Mouse (Mus musculus): ENCODE data around the gene Phyh. TPM values are rescaled to one million over a fixed set of nuclear protein-coding genes. Genes with fewer than 3 reads are reported as not detected.
"Not testable (repeated sequence)": the region's sequence is repeated elsewhere in the genome, so short reads cannot be mapped to it uniquely, and the experiment has no call there.

Phyh gene
- total and polyA plus RNA-seq, 3 experiments, result 149 to 361 (median 294) TPM

GRCm38 (mm10) chr2:4917326-4918021 is 1.3 kb upstream of the Phyh start:
- DNase-seq, result peak; percentile 70

GRCm38 (mm10) chr2:4921019-4921418 is 2.2 kb downstream of the Phyh start:
- no peak for DNase-seq

DNA sequence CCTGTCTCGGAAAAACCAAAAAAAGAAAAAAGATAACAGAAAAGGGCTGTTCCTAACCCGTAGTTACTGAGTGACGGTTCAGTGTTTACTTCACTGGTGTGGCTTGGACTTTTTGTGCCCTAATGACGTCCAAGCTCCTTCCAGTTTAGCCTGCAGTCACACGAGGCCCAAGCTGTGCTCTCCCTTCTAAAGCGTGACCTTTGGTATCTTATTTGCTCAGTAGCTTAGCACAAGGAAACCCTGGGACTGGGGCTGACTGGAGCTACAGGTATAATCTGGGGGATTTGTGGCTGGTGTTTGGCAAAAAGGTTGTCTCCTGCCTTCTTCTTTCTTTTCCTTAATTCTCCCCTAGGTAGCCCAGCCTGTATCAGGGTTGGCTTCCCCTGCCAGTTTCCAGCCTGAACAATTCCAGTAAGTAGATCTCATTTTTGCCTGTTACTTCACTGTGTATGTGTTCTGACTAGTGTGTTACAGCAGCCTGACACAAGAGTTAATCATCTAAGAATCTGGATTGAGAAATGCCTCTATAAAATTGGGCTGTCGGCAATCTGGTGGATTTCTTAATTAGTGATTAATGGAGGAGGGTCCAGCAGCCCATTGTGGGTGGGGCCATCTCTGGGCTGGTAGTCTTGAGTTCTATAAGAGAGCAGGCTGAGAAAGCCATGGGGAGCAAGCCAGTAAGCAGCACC is 3.8 kb downstream of the Phyh start:
- peak; percentile 43 for DNase-seq

GRCm38 (mm10) chr2:4927391-4927790 is 8.6 kb downstream of the Phyh start:
- no peak for DNase-seq

- DNase-seq, result no peak
Measured at GRCm38 (mm10) chr2:4929230-4929629, 10.4 kb downstream of the Phyh start.

DNA sequence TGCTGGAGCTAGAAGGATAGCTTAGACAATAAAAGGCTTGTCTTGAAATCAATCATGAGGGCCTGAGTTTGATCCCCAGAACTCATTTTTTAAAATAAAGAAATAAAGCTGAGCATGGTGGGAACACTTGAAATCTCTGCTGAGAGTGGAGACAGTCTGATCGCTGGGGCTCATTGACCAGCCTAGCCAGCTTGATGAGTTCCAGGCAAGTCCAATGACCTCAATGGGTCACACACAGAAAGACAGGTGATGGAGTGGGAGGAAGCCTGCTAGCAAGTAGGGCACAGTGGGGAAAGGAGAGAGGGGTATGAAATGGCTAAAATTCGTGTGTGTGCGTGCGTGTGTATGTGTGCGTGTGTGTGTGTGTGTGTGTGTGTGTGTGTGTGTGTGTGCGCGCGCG is 15.7 kb downstream of the Phyh start:
- DNase-seq, result no peak

GRCm38 (mm10) chr2:4937931-4938330 is 19.1 kb downstream of the Phyh start:
- no peak for DNase-seq

- no peak for DNase-seq
Measured at GRCm38 (mm10) chr2:4940861-4941260, 22.0 kb downstream of the Phyh start.

DNA sequence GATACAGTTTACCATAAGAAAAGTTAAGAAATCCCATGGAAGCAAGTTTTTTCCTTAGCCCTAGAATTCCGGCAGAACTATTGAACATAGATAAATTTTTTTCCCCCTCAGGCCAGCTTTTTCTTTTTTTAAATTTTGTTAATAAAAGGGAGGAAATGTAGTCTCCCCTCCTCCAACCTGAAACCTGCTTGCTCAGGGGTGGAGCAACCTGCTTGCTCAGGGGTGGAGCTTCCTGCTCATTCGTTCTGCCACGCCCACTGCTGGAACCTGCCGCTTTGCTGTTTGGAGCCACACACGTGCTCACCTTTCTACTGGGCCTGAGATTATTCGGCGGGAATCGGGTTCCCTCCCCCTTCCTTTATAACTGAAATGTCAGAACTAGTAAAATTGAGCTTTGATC is 30.9 kb downstream of the Phyh start:
- not testable (repeated sequence) for DNase-seq

- no peak for DNase-seq
Measured at GRCm38 (mm10) chr2:4950986-4951385, 32.2 kb downstream of the Phyh start.

DNA sequence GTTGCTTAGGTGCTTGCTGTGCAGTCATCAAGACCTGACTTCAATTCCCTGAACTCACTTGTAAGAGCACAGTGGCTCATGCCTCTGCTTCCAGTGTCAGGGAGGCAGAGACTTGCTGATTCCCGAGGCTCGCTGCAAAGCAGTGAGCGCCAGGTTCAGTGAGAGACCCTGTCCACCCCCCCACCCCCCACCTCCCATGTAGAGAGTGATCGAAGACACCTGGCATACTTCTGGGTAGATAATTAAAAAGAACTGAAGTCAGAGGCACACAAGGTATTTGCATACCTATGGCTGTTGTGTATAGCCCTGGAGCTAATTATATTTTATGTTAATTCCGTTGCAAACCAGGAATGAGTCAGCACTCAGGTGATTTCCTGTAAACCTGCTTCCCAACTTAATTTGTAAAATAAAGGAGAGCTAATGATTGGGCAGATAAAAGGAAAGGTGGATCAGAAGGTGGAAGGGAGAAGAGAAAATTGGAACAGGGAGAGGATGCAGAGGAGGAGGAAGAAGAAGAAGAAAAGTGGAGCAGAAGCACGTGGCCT is 35.5 kb downstream of the Phyh start:
- DNase-seq, result no peak

DNA sequence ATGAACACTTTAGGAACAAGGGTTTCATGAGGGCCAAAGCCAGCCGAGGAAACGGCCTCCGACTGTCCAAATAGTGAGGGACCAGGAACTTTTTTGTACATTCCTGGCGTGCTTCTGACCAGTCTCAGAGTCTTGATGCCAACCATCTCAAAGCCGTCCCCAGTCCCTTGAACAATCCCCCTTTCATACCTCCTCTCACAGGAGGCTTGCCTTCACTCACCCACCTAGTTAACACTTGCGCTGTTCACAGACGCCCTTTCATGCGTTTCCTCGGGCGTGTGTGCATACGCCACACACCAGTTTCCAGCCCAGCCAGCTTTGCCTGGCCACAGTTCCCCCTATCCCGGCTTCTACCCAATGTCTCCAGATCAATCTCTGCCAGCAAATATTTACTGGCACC is 39.2 kb downstream of the Phyh start:
- DNase-seq, result no peak

GRCm38 (mm10) chr2:4967806-4968205 is 49.0 kb downstream of the Phyh start:
- DNase-seq, result no peak

DNA sequence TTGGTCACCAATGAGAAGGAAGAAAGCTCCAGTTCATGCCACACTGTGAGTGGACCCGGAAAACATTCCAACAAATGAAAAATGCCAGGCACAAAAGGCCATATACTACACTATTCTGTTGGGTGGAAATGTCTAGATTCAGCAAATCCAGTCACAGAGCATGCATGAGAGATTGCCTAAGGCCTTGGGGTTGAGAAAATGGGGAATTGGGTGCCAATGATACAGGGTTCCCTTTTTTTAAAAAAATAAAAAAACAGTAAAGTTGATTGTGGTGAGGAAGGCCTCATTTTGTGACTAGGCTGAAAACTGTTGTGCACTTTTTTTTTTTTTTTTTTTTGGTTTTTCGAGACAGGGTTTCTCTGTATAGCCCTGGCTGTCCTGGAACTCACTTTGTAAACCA is 50.3 kb downstream of the Phyh start:
- no peak for DNase-seq

- DNase-seq, result no peak
Measured at GRCm38 (mm10) chr2:4975807-4976206, 57.0 kb downstream of the Phyh start, which contains the start of gene Ucma. Gene Ucma, plus strand, starts transcription at chr2:4976122.

DNA sequence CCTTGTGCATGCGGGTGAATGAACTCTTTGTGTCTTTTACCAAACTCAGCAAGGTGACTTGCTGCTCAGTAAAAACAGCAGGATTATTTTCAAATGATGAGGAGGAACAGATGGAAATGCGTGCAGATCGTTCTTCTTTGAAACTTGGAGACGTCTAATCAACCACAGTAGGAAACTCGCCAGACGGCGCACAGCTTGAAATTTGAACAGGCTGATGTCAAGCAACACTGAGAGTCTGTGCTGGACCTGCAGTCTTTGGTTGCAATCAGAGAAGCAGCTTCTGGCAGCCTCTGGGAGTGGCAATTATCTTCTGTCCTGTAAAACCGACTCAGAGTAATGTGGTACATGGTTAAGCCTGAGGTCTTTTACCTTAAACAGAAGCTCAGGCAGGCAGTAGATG is 59.3 kb downstream of the Phyh start:
- DNase-seq, result no peak

DNA sequence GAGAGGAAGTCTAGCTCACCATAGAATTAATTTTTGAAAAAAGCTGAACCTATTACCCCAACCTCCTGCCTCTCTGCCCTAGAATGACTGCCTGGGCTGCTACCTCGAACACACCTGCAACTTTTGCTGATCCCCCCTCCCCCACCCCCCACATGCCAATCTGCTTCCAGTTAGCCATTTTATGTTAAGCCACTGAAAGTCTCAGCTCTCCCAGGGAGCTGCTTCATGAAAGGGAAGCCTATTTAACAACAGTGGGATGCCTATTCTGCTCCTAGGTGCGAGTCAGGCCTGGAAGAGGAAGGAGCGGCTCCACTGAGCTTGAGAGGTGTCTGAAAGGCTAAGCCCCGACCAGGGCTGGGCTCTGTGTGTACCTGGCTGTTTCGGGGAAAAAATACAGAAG is 65.2 kb downstream of the Phyh start:
- no peak for DNase-seq

- no peak for DNase-seq
Measured at GRCm38 (mm10) chr2:4985000-4985399, 66.2 kb downstream of the Phyh start.

GRCm38 (mm10) chr2:4986798-4987197 is 68.0 kb downstream of the Phyh start:
- DNase-seq, result no peak

DNA sequence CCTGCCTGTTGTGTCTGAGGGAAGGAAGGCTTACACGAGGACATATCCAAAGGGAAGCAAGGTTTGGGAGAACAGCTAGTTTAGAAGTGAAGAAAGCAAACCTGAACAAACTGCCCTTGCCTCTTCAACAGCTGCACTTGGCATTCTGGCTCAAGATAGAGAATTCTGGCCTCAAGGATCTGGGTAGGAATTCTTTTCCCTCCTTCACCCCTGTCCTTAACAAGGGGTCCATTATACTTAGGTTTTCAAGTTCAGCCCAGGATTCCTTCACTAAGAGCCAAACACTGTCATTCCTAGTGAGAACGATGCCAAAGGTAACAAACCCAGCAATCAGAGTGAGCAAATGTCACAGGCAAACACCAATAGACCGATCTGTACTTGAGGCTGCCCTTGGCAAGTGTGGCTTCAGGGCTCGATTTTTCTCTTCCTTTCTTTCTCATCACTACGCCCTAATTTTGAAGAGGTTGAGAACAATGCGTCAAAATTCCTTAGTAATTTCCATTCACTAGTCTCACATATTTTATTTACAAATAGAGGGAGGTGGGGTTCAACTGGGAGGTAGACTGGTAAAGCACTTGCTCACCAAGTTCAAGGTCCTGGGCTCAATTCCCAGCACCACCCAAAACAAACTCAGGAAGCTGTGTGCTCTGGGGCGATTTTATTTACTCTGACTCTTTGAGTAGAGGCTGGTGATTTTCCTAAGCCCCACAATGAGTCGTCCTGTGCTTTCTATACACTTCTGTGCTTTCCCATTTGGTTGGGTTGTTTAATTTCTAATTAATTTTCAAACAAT is 68.8 kb downstream of the Phyh start:
- DNase-seq, result no peak
